In the genomic region with DNA sequence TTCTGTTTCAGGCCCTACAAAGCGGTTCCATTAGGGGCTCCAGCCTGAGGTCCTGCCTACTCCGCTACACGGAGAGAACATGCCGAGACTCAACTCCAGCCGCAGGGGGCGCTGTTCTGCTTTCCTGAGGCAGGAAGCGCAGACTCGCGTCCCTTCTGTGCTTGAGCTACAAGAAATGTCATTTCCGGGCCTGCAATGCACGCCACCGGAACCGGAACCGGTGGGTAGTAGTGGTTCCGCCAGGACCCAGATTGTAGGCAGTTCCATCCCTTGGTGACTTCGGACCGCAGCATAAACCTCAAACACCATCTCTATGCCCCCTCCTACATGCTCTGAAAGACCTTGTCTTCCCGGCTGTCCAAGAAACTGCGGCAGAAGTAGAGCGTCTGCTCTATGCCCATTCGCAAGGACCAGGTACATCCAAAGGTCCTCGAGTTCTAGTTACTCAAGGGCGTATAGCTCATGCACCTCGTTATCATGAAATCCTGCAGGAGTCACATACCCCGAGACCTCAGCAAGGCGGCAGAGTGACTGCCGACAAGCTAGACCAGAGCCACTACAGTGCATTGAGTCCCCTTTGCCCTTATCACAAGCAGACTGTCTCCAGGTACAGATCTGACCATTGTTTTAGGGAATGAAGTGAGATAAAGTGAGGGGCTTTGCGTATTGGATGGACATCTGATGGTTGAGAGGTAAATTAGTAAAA, we compare ENCODE assay signal across 8 mouse cellular contexts. TPM values are rescaled to one million over a fixed set of nuclear protein-coding genes. Genes with fewer than 3 reads are reported as not detected.
DNase-seq lines count a peak whose midpoint lies in the region; ATAC-seq lines count a peak whose summit lies in the region.

A gene (plus strand): TSS at position 254 of the 706 bp plus-strand sequence.

- H3K36me3 ChIP-seq in megakaryocyte, embryonic 14.5 days (replicated peaks; ENCODE audit: low read length) = no peaks in the 10 kb centered on the region

- H3K4me3 ChIP-seq in megakaryocyte, embryonic 14.5 days (replicated peaks) = peak within 1 kb of the TSS; percentile 94

- H3K4me1 ChIP-seq in megakaryocyte, embryonic 14.5 days = peaks cover 36% of the 10 kb centered on the region

- peaks cover 15% of the 10 kb centered on the region for H3K27me3 ChIP-seq in megakaryocyte, embryonic 14.5 days (replicated peaks)

- H3K9me3 ChIP-seq in megakaryocyte, embryonic 14.5 days = peaks cover 4% of the 10 kb centered on the region

- peak; percentile 97 for DNase-seq in ZHBTc4 (ENCODE audit: low read depth, low spot score)
- DNase-seq in gastrocnemius, adult 8-10 months (ENCODE audit: low spot score in 2 of 2) = peak; percentile 78 to 89
- DNase-seq in hindlimb bud, embryonic 11.5 days (ENCODE audit: extremely low spot score, low read depth, low spot score) = peak; percentile 83
- peak; percentile 84 to 91 for DNase-seq in left cerebral cortex, adult 8-10 months (ENCODE audit: low spot score in 2 of 2)
- DNase-seq in right cerebral cortex, postnatal 10 days (ENCODE audit: low spot score in 2 of 2) = peak; percentile 96 to 98
- peak; percentile 98 for DNase-seq in urinary bladder, postnatal 25 days (ENCODE audit: low spot score)

- ATAC-seq in common myeloid progenitor, adult 5-6 weeks (replicated peaks; ENCODE audit: low read depth, poor library complexity, severe bottlenecking) = peak; percentile 90

RNA-seq across cellular contexts. Expression of the gene that starts here (rescaled TPM):
- 236 and 246 TPM in 2 replicates for total RNA-seq in common myeloid progenitor, adult 5-6 weeks (2017)
- total RNA-seq in gastrocnemius, adult 8-10 months (2022) = 10 to 100 TPM; 42.0 to 50.3 (median 45.8) TPM
- total RNA-seq in left cerebral cortex, adult 8-10 months (2022) = 10 to 100 TPM; 34.5 to 46.9 (median 43.4) TPM
- polyA plus RNA-seq in megakaryocyte, embryonic 14.5 days (2012; ENCODE audit: insufficient read depth, low replicate concordance) = 15.6 and 16.1 TPM in 2 replicates

Comparison
In these comparisons a context has a peak if more than half of its experiments do, and no peak if none do; other contexts are left out.
1. Peak in every context shown above with its lines: DNase-seq, ATAC-seq and H3K4me3 ChIP-seq.